Mouse (Mus musculus) NIH3T3 (cell line): Measurements from ENCODE around the gene Fndc3a.

Experiments used
- DNase-seq: peaks from one replicate; pipeline ENCODE4 v3.0.0-alpha.2; 2012; ENCODE audit warnings: low read depth

The Fndc3a gene

GRCm38 (mm10) chr14:72671911-72672310, 37.9 kb downstream of the Fndc3a start:
- DNase-seq: no peak

DNA sequence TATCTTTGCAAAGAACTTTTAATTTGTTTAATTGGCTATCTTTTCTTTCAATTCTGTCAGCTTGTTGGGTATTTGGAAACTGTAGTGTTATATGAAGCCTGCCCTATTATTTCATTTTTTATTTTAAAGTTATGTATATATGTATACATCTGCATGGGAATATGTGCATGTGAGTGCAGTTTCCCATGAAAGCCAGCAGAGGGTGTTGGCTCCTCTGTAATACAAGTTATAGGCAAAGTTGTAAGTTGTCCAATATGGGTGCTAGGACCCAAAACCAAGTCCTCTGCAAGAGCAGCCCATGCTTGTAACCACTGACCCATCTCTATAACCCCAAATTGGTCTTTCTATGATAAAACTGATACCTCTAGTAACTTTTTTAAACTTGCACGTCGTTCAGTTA, 38.8 kb downstream of the Fndc3a start:
- no peak for DNase-seq

- no peak for DNase-seq
Observed at GRCm38 (mm10) chr14:72649268-72649667, 60.5 kb downstream of the Fndc3a start.

- DNase-seq: no peak
Observed at GRCm38 (mm10) chr14:72645512-72645911, 64.3 kb downstream of the Fndc3a start.

GRCm38 (mm10) chr14:72644620-72645019, 65.2 kb downstream of the Fndc3a start:
- DNase-seq: no peak

DNA sequence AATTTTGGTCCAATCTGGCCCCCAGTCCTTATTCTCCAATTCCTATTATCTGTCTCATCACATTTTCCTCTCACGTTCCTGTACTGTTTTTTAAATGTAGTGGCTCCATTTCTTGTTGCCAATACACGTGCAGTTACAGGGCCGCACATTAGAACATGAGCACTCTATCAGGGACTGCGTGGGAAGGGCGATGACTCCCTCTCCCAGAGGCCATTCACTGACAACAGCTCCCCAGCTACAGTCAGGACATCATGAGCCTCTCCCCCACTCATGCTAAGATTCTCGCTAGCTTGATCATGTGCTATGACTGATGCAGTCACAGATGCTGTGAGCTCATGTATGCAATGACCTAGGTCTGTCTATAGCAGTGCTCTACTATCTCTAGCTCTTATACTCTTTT, 71.3 kb downstream of the Fndc3a start:
- DNase-seq: no peak

DNA sequence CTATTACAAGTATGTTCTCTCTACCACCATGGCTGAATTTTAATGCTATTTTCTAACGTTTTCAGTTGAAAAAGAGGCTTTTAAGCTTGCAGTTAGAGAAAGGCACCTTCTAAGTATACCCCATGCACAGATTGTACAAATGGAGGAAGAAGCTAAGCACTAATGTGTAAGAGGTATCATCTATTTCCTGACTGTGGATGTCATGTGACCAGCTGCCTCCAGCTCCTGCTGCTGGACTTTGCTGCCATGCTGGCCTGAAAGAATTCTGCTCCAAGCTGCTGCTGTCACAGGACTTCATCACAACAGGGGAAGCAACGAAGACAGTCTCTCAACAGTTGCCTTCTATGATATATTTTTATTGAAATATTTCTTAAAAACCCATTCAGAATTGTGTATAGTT, 76.2 kb downstream of the Fndc3a start:
- DNase-seq: no peak

- DNase-seq: no peak
Observed at GRCm38 (mm10) chr14:72625411-72625810, 84.4 kb downstream of the Fndc3a start.

GRCm38 (mm10) chr14:72604077-72604476, 105.7 kb downstream of the Fndc3a start:
- DNase-seq: no peak

DNA sequence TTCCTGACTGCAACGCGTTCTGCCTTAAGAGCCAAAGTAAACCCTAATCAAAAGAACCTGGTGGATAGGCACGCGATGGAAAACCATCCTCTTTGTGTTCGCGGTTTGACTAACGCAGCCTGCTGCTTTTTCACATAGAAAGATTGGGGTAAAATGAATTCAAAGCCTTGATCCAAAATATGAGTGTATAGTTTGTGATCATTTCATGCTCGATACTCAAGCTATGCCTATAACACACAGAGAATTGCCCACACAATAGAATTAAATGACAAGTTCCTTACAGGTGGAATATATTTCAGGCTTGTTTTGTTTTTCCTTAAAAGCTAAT, 106.6 kb downstream of the Fndc3a start:
- DNase-seq: no peak

DNA sequence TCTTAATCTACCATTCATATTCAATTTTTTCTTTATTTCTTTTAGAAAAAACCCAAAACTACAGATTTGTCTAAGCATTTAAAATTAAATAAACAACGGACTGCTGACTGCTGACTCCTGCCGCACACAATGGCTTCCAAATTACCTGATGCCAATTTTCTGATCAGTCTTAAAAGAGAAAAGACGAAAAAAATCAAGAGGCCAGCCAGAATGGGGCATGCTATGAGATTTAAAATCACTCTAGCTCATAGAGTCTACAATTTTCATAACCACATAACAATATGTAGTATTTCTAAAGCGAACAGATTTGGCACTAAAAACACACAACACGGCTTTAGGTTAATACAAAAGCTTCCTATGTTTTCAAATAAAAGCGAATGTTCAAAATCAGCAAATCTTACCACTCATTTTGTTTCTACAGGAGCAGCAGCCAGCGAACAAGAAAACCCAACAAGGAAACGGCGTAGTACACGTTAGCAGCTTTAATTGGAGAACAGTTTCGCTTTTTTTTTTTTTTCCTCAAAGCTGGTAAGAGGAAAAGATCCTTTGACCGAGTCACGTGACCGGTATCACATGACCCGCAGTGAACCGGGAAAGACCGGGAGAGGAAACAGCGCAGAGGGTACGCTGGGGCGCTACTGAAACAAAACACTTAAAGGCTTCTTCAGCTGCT, 107.1 kb downstream of the Fndc3a start:
- peak; percentile 92 for DNase-seq

GRCm38 (mm10) chr14:72601381-72602305, 108.2 kb downstream of the Fndc3a start:
- no peak for DNase-seq

- DNase-seq: no peak
Observed at GRCm38 (mm10) chr14:72600375-72600774, 109.4 kb downstream of the Fndc3a start.

DNA sequence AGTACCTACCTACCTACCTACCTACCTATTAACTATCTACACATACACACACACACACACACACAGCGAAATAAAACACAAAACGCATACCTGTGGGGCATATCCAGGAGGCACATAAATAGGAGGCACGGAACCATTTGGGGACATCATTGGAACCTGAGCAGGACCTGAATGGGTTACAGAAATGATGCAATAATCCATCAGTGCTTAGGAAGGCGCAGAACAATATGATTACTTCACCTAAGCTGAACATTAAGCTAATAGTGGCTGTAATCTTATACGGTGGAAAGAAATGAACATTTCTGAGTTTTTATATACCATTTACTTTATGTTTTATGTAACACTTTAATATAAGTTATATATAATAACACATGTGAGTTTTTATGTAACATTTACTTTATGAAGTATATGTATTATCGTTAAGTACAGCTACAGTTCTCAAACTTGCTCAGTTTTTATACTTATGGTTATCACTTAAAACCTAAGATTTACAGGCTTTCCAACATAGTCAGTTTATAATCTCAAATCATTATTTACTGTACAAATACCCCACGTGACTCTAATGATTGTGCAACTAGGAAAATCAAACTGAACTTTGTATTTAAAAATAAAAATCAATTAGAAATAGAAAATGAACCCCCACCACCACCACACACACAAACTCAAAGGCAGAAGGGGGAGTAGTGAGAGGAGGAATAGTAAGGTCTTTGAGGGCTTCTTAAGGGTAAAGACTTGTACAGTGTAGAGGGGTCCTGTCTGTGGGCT, 110.6 kb downstream of the Fndc3a start:
- no peak for DNase-seq

DNA sequence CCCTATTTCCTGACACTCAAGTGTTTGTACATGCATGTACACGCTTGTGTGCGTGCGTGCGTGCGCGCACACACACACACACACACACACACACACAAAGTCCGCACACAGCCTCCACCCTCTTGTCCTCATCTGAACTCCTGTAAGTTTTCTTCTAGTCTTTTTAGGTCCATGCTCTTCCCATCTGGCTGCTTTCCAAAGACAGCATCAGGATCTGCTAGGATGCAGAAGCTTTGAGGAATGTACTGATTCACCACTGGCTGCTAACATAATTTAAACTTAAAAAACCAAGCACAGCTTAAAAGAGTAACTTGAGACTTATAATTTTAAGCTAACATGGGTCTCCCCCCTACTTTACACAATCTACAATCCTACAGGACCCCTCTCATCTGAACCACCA, 115.6 kb downstream of the Fndc3a start:
- peak; percentile 87 for DNase-seq

- no peak for DNase-seq
Observed at GRCm38 (mm10) chr14:72589415-72589814, 120.4 kb downstream of the Fndc3a start.

DNA sequence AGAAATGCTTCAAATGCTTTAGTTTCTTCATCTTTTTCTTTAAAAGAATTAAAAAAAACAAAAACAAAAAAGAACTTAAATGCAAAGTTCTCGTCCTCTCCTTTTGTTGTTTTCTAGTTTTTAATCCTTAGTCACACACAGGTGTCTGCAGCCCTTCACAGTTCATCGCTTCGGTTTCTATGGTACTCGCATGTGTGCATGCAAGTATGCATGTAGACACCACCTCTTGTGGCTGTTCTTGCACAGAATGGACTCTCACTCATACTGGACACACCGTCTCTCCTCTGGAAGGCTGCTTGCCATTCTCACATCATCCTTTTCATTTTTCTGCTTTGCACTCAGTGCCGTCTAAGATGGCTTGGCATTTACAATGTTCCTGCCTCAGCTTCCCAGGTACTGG, 126.8 kb downstream of the Fndc3a start:
- DNase-seq: no peak

- DNase-seq: no peak
Observed at GRCm38 (mm10) chr14:72580991-72581390, 128.8 kb downstream of the Fndc3a start.

DNA sequence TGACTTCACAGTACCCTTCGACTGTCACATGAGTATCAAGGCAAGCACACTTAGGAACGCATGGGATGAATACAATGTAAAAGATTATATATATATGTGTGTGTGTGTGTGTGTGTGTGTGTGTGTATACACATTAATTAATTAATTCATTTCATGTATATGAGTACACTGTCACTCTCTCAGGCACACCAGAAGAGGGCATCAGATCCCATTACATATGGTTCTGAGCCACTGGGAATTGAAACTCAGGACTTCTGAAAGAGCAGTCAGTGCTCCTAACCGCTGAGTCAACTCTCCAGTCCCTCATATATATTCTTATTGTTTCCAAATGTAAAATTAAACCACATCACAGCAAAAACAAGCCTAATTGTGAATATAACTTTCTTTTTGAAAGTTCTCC, 133.5 kb downstream of the Fndc3a start:
- peak; percentile 16 for DNase-seq

- peak; percentile 59 for DNase-seq
Observed at GRCm38 (mm10) chr14:72563941-72564340, 145.9 kb downstream of the Fndc3a start.

- DNase-seq: peak; percentile 17
Observed at GRCm38 (mm10) chr14:72558795-72559194, 151.0 kb downstream of the Fndc3a start.

DNA sequence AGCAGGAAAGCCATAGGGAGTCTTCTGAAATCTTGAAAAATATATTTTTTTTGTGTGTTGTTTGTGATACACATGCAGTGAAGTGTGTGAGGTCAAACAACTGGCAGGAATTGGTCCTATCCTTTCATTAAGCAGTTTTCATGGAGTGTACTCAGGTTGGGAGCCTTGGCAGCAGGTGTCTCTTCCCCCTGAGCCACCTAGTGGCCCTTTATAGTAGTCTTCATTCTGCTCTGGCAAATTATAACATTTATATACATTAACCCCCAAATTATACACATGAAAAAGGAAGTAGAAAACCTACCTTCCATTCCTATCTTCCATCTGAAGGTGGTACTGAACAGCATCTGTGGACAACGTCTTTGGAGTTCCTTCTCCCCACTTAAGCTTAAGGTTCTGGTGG, 154.0 kb downstream of the Fndc3a start:
- DNase-seq: no peak
